Mouse (Mus musculus) heart, embryonic 13.5 days (tissue): ENCODE measurements around the gene Bag5. TPM values are rescaled to one million over a fixed set of nuclear protein-coding genes. Genes with fewer than 3 reads are reported as not detected.

Experiments used
- ATAC-seq: fragments of 200-750 bp; cut with Nextera tagmentation; 2 replicates; pipeline ENCODE4 v1.8.0; 2017; ENCODE audit warnings: moderate TSS enrichment; ENCODE audit not compliant: insufficient number of reproducible peaks, low FRiP score, low TSS enrichment; ENCODE audit errors: extremely low read depth
- H3K27ac ChIP-seq: fragments of 300-500 bp; sonication (generic); replicated peaks from 2 replicates; pipeline ENCODE4 v1.5.1; 2015; ENCODE audit warnings: moderate library complexity, mild to moderate bottlenecking, inconsistent platforms
- H3K27me3 ChIP-seq: fragments of 300-500 bp; sonication (generic); replicated peaks from 2 replicates; pipeline ENCODE4 v1.6.1; 2015; ENCODE audit warnings: mild to moderate bottlenecking, inconsistent platforms
- H3K36me3 ChIP-seq: fragments of 300-500 bp; sonication (generic); 2 replicates; pipeline ENCODE4 v1.6.1; 2015; ENCODE audit warnings: mild to moderate bottlenecking, inconsistent platforms
- H3K4me1 ChIP-seq: fragments of 300-500 bp; sonication (generic); 2 replicates; pipeline ENCODE4 v1.6.1; 2015; ENCODE audit warnings: inconsistent platforms
- H3K4me2 ChIP-seq: fragments of 300-500 bp; sonication (generic); 2 replicates; pipeline ENCODE4 v1.6.1; 2015; ENCODE audit warnings: inconsistent platforms, mild to moderate bottlenecking, moderate library complexity
- H3K4me3 ChIP-seq: fragments of 300-500 bp; sonication (generic); 2 replicates; pipeline ENCODE4 v1.5.1; 2015; ENCODE audit warnings: moderate library complexity, mild to moderate bottlenecking, inconsistent platforms
- H3K9ac ChIP-seq: fragments of 300-500 bp; sonication (generic); 2 replicates; pipeline ENCODE4 v1.6.1; 2015; ENCODE audit warnings: inconsistent platforms, mild to moderate bottlenecking, moderate library complexity
- H3K9me3 ChIP-seq: fragments of 300-500 bp; sonication (generic); 2 replicates; pipeline ENCODE4 v1.6.1; 2016; ENCODE audit warnings: inconsistent platforms
- WGBS: fragments of 180-500 bp; shearing (Covaris S2); methylation state at CpG from one replicate; pipeline ENCODE4 v1.1.7; 2015; ENCODE audit warnings: mixed read lengths; 5-methylcytosine and 5-hydroxymethylcytosine counted together
- polyA plus RNA-seq: library from polyadenylated mRNA; unstranded; fragments of >200 nt; fragmentation: Nextera tagmentation; extraction: Ambion mirVana; gene quantifications from 2 replicates; pipeline ENCODE4 v1.2.1, GENCODE M21; 2015

The Bag5 gene
- polyA plus RNA-seq, 1 experiment from 2014 or later, result 35.4 TPM

- H3K4me1 ChIP-seq, result peaks cover 52% of the 10 kb centered on the region
- no peaks in the 10 kb centered on the region for H3K27me3 ChIP-seq
- H3K27ac ChIP-seq, result peak overlapping the region; percentile 46; the same call in 1 of the 2 replicates
- H3K4me2 ChIP-seq, result no peak overlapping the region
- H3K36me3 ChIP-seq, result no peaks in the 10 kb centered on the region
- peak overlapping the region; percentile 67; the same call in 1 of the 2 replicates for H3K9ac ChIP-seq
- H3K4me3 ChIP-seq, result no peak overlapping the region
- 67% methylated on average over 13 of the region's 13 CpGs for WGBS
- ATAC-seq, result 0 out of 2 replicates have a peak, but pooled peaks have one; percentile 16
- H3K9me3 ChIP-seq, result no peaks in the 10 kb centered on the region
Measured at GRCm38 (mm10) chr12:111694880-111695804, 17.9 kb downstream of the Bag5 start.

GRCm38 (mm10) chr12:111694271-111694781, 18.7 kb downstream of the Bag5 start:
- peak overlapping the region; percentile 67 for H3K9ac ChIP-seq
- no peaks in the 10 kb centered on the region for H3K27me3 ChIP-seq
- no peaks in the 10 kb centered on the region for H3K36me3 ChIP-seq
- peaks cover 59% of the 10 kb centered on the region for H3K4me1 ChIP-seq
- H3K4me3 ChIP-seq, result no peak overlapping the region
- H3K9me3 ChIP-seq, result no peaks in the 10 kb centered on the region
- ATAC-seq, result no peak
- 18% methylated on average over 12 of the region's 12 CpGs for WGBS
- peak overlapping the region; percentile 31 for H3K4me2 ChIP-seq
- peak overlapping the region; percentile 46 for H3K27ac ChIP-seq

- Histone ChIP-seq H3K4me3 (no peak overlapping the region), H3K9ac (peak overlapping the region; percentile 67)
Measured at GRCm38 (mm10) chr12:111693341-111694270, 19.5 kb downstream of the Bag5 start.

GRCm38 (mm10) chr12:111692899-111693298, 20.2 kb downstream of the Bag5 start:
- H3K4me3 ChIP-seq, result no peak overlapping the region
- H3K9me3 ChIP-seq, result no peaks in the 10 kb centered on the region
- no peak for ATAC-seq
- no peak overlapping the region for H3K4me2 ChIP-seq
- H3K4me1 ChIP-seq, result peaks cover 64% of the 10 kb centered on the region
- H3K27me3 ChIP-seq, result no peaks in the 10 kb centered on the region
- no peak overlapping the region for H3K9ac ChIP-seq
- H3K36me3 ChIP-seq, result no peaks in the 10 kb centered on the region
- H3K27ac ChIP-seq, result no peak overlapping the region
- 84% methylated on average over 5 of the region's 5 CpGs for WGBS

More at GRCm38 (mm10) chr12:111693341-111694270, 19.5 kb downstream of the Bag5 start:
- no peak for ATAC-seq
- no peaks in the 10 kb centered on the region for H3K9me3 ChIP-seq
- no peaks in the 10 kb centered on the region for H3K36me3 ChIP-seq
- H3K27ac ChIP-seq, result peak overlapping the region; percentile 46
- no peaks in the 10 kb centered on the region for H3K27me3 ChIP-seq
- H3K4me1 ChIP-seq, result peaks cover 63% of the 10 kb centered on the region
- H3K4me2 ChIP-seq, result peak overlapping the region; percentile 31
- WGBS, result 53% methylated on average over 18 of the region's 18 CpGs

GRCm38 (mm10) chr12:111691346-111691872, 21.6 kb downstream of the Bag5 start:
- Histone ChIP-seq H3K27ac (0 out of 2 replicates have a peak overlapping the region, but pooled peaks have one; percentile 34), H3K4me1 (peaks cover 79% of the 10 kb centered on the region), H3K27me3 (no peaks in the 10 kb centered on the region), H3K4me2 (no peak overlapping the region), H3K9me3 (no peaks in the 10 kb centered on the region), H3K4me3 (no peak overlapping the region), H3K9ac (peak overlapping the region; percentile 52; the same call in 1 of the 2 replicates), H3K36me3 (no peaks in the 10 kb centered on the region)
- ATAC-seq, result no peak
- 32% methylated on average over 5 of the region's 5 CpGs for WGBS

- no peak overlapping the region for H3K4me3 ChIP-seq
- no peak for ATAC-seq
- 0 out of 2 replicates have a peak, but pooled peaks cover 2% of the 10 kb centered on the region for H3K36me3 ChIP-seq
- whole genome bisulfite sequencing, result 60% methylated on average over 11 of the region's 11 CpGs
- H3K27me3 ChIP-seq, result no peaks in the 10 kb centered on the region
- H3K4me2 ChIP-seq, result no peak overlapping the region
- H3K27ac ChIP-seq, result 0 out of 2 replicates have a peak overlapping the region, but pooled peaks have one; percentile 7
- H3K4me1 ChIP-seq, result peaks cover 77% of the 10 kb centered on the region
- no peak overlapping the region for H3K9ac ChIP-seq
- no peaks in the 10 kb centered on the region for H3K9me3 ChIP-seq
Measured at GRCm38 (mm10) chr12:111689426-111689825, 23.6 kb downstream of the Bag5 start.

- H3K9ac ChIP-seq, result peak overlapping the region; percentile 68
- WGBS, result 9% methylated on average over 2 of the region's 2 CpGs
- peaks cover 75% of the 10 kb centered on the region for H3K4me1 ChIP-seq
Measured at GRCm38 (mm10) chr12:111688069-111688428, 25.0 kb downstream of the Bag5 start.

GRCm38 (mm10) chr12:111687350-111688068, 25.5 kb downstream of the Bag5 start:
- H3K27me3 ChIP-seq, result no peaks in the 10 kb centered on the region
- peaks cover 77% of the 10 kb centered on the region for H3K4me1 ChIP-seq
- 14% methylated on average over 14 of the region's 14 CpGs for WGBS
- H3K4me3 ChIP-seq, result no peak overlapping the region
- ATAC-seq, result peak; percentile 39
- H3K9ac ChIP-seq, result peak overlapping the region; percentile 68
- peaks cover 15% of the 10 kb centered on the region for H3K36me3 ChIP-seq
- peak overlapping the region; percentile 96 for H3K27ac ChIP-seq
- H3K4me2 ChIP-seq, result peak overlapping the region; percentile 34
- no peaks in the 10 kb centered on the region for H3K9me3 ChIP-seq

More at GRCm38 (mm10) chr12:111688069-111688428, 25.0 kb downstream of the Bag5 start:
- Histone ChIP-seq H3K9me3 (no peaks in the 10 kb centered on the region), H3K4me2 (peak overlapping the region; percentile 34), H3K27ac (peak overlapping the region; percentile 96), H3K27me3 (no peaks in the 10 kb centered on the region), H3K36me3 (peaks cover 11% of the 10 kb centered on the region), H3K4me3 (no peak overlapping the region)
- ATAC-seq, result no peak

GRCm38 (mm10) chr12:111686390-111686789, 26.7 kb downstream of the Bag5 start:
- H3K9me3 ChIP-seq, result no peaks in the 10 kb centered on the region
- no peak overlapping the region for H3K4me2 ChIP-seq
- peak overlapping the region; percentile 68; the same call in 1 of the 2 replicates for H3K9ac ChIP-seq
- ATAC-seq, result no peak
- peaks cover 79% of the 10 kb centered on the region for H3K4me1 ChIP-seq
- 78% methylated on average over 4 of the region's 4 CpGs for WGBS
- H3K27me3 ChIP-seq, result no peaks in the 10 kb centered on the region
- peak overlapping the region; percentile 96 for H3K27ac ChIP-seq
- H3K4me3 ChIP-seq, result no peak overlapping the region
- H3K36me3 ChIP-seq, result peaks cover 20% of the 10 kb centered on the region

- H3K4me1 ChIP-seq, result peaks cover 72% of the 10 kb centered on the region
- H3K36me3 ChIP-seq, result peaks cover 34% of the 10 kb centered on the region
- ATAC-seq, result no peak
- 43% methylated on average over 5 of the region's 5 CpGs for WGBS
- peak overlapping the region; percentile 42 for H3K4me2 ChIP-seq
- no peaks in the 10 kb centered on the region for H3K27me3 ChIP-seq
- H3K27ac ChIP-seq, result peak overlapping the region; percentile 91
- H3K9me3 ChIP-seq, result no peaks in the 10 kb centered on the region
- H3K4me3 ChIP-seq, result no peak overlapping the region
- H3K9ac ChIP-seq, result peak overlapping the region; percentile 70
Measured at GRCm38 (mm10) chr12:111682806-111683205, 30.3 kb downstream of the Bag5 start.
